Mouse (Mus musculus) C2C12 (cell line): ENCODE data around the gene Mei1.

Experiments
- CTCF ChIP-seq: IDR thresholded peaks from one replicate; pipeline ENCODE4 v1.5.1; 2011; ENCODE audit not compliant: control insufficient read depth, insufficient read depth, insufficient read length
- MAX ChIP-seq: IDR thresholded peaks from one replicate; pipeline ENCODE4 v1.6.1; 2011; ENCODE audit warnings: mild to moderate bottlenecking, control low read depth
- MYOD1 ChIP-seq: IDR thresholded peaks from one replicate; pipeline ENCODE4 v1.6.1; 2011; ENCODE audit warnings: low read depth; ENCODE audit not compliant: control insufficient read depth, insufficient read length
- MYOG ChIP-seq: IDR thresholded peaks from one replicate; pipeline ENCODE4 v1.6.1; 2011; ENCODE audit not compliant: control insufficient read depth, insufficient read length; ENCODE audit errors: extremely low read depth
- USF1 ChIP-seq: IDR thresholded peaks from one replicate; pipeline ENCODE4 v1.6.1; 2011; ENCODE audit warnings: low read depth, mild to moderate bottlenecking, control low read depth, moderate library complexity

DNA sequence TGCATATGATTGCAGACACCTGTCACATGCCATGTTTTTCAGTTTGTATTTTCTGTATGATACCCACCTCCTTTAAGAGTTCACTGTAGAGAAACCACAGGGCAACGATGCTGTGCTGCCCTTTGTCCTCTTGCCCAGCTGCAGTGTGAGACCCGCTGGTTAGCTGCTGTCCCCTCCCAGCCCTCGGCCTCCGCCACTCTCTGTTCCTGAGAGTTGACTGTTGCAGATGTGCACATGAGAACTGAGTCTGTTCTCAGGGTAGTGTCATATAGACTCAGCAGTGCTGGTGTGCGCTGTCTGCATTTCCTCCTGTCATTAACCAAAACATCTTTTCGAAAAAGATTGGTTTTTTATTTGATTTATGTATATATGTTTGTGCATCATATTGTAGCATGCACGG lies 37.4 kb upstream of the Mei1 start:
- TF ChIP-seq CTCF = no peak
- no peak for TF ChIP-seq USF1
- no peak for TF ChIP-seq MYOG
- TF ChIP-seq MYOD1 = no peak
- no peak for TF ChIP-seq MAX
